Mouse (Mus musculus) hematopoietic stem cell, adult 5-6 weeks (primary cell): ENCODE data around the gene Ube2ql1. TPM values are rescaled to one million over a fixed set of nuclear protein-coding genes. Genes with fewer than 3 reads are reported as not detected.

ENCODE experiments used
- total RNA-seq: library from RNA; stranded (forward); fragments of 172-1452, 232-1000 nt; gene quantifications from 2 replicates; pipeline ENCODE4 v1.2.3, GENCODE M21; 2017

Ube2ql1 gene
- total RNA-seq, 1 experiment from 2014 or later, result not detected

Other genes starting within 250 kb of the Ube2ql1 start
- 125 and 206 TPM in 2 replicates for gene Nsun2, start 206.1 kb downstream of the Ube2ql1 start, total RNA-seq
- 11.7 and 11.8 TPM in 2 replicates for gene Tent4a, start 205.3 kb downstream of the Ube2ql1 start, total RNA-seq
- gene Srd5a1, start 128.4 kb downstream of the Ube2ql1 start, total RNA-seq, result 2.8 and 5.6 TPM in 2 replicates
- 54.4 and 59.7 TPM in 2 replicates for gene Med10, start 62.5 kb upstream of the Ube2ql1 start, total RNA-seq